Mouse (Mus musculus) forebrain, embryonic 16.5 days (tissue): Measurements from ENCODE around the gene Grm8. TPM values are rescaled to one million over a fixed set of nuclear protein-coding genes. Genes with fewer than 3 reads are reported as not detected.

Experiments used
- ATAC-seq: fragments of 200-750 bp; cut with Nextera tagmentation; 2 replicates; pipeline ENCODE4 v1.8.0; 2017; ENCODE audit warnings: mild to moderate bottlenecking, moderate library complexity
- H3K27ac ChIP-seq: fragments of 300-500 bp; sonication (generic); 2 replicates; pipeline ENCODE4 v1.5.1; 2014; ENCODE audit warnings: low read length, control low read depth
- H3K27me3 ChIP-seq: fragments of 300-500 bp; sonication (generic); replicated peaks from 2 replicates; pipeline ENCODE4 v1.6.1; 2014; ENCODE audit warnings: low read length; ENCODE audit not compliant: control insufficient read depth, insufficient read depth
- H3K36me3 ChIP-seq: fragments of 300-500 bp; sonication (generic); 2 replicates; pipeline ENCODE4 v1.6.1; 2014; ENCODE audit not compliant: control insufficient read depth, insufficient read depth
- H3K4me1 ChIP-seq: fragments of 300-500 bp; sonication (generic); replicated peaks from 2 replicates; pipeline ENCODE4 v1.6.1; 2014; ENCODE audit warnings: low read length; ENCODE audit not compliant: control insufficient read depth, insufficient read depth
- H3K4me2 ChIP-seq: fragments of 300-500 bp; sonication (generic); 2 replicates; pipeline ENCODE4 v1.6.1; 2014; ENCODE audit warnings: mild to moderate bottlenecking, low read length, control low read depth
- H3K4me3 ChIP-seq: fragments of 300-500 bp; sonication (generic); replicated peaks from 2 replicates; pipeline ENCODE4 v1.5.1; 2014; ENCODE audit warnings: mild to moderate bottlenecking, low read length, control low read depth
- H3K9ac ChIP-seq: fragments of 300-500 bp; sonication (generic); replicated peaks from 2 replicates; pipeline ENCODE4 v1.6.1; 2014; ENCODE audit warnings: low read depth, low read length, control low read depth
- H3K9me3 ChIP-seq: fragments of 300-500 bp; sonication (generic); 2 replicates; pipeline ENCODE4 v1.6.1; 2016; ENCODE audit warnings: low read length; ENCODE audit not compliant: control insufficient read depth
- WGBS: fragments of 180-500 bp; shearing (Covaris S2); extraction: QIAGEN DNeasy Blood & Tissue Kit; methylation state at CpG from one replicate; pipeline ENCODE4 v1.1.7; 2014; 5-methylcytosine and 5-hydroxymethylcytosine counted together
- polyA plus RNA-seq: library from polyadenylated mRNA; unstranded; fragments of >200 nt; fragmentation: Nextera tagmentation; extraction: Ambion mirVana; gene quantifications from 2 replicates; pipeline ENCODE4 v1.2.1, GENCODE M21; 2015

Gene Grm8
- polyA plus RNA-seq, 1 experiment from 2014 or later: 7.1 TPM

GRCm38 (mm10) chr6:28075534-28075933, 59.4 kb downstream of the Grm8 start:
- Histone ChIP-seq H3K4me2 (no peak overlapping the region), H3K27me3 (no peaks in the 10 kb centered on the region), H3K9ac (no peak overlapping the region), H3K4me3 (no peak overlapping the region), H3K4me1 (no peaks in the 10 kb centered on the region), H3K36me3 (no peaks in the 10 kb centered on the region), H3K27ac (no peak overlapping the region), H3K9me3 (no peaks in the 10 kb centered on the region)
- ATAC-seq: no peak
- WGBS: 84% methylated on average over 3 of the region's 3 CpGs

- no peak overlapping the region for H3K4me2 ChIP-seq
- no peaks in the 10 kb centered on the region for H3K4me1 ChIP-seq
- no peak for ATAC-seq
- H3K9ac ChIP-seq: no peak overlapping the region
- H3K36me3 ChIP-seq: no peaks in the 10 kb centered on the region
- no peak overlapping the region for H3K4me3 ChIP-seq
- H3K9me3 ChIP-seq: no peaks in the 10 kb centered on the region
- no peak overlapping the region for H3K27ac ChIP-seq
- WGBS: 59% methylated on average over 3 of the region's 3 CpGs
- no peaks in the 10 kb centered on the region for H3K27me3 ChIP-seq
These were observed 60.5 kb downstream of the Grm8 start for GRCm38 (mm10) chr6:28074470-28074869.

- 57% methylated on average over 2 of the region's 2 CpGs for WGBS
- Histone ChIP-seq H3K9ac (no peak overlapping the region), H3K9me3 (no peaks in the 10 kb centered on the region), H3K27me3 (no peaks in the 10 kb centered on the region), H3K27ac (no peak overlapping the region), H3K4me3 (no peak overlapping the region), H3K36me3 (no peaks in the 10 kb centered on the region), H3K4me1 (no peaks in the 10 kb centered on the region), H3K4me2 (no peak overlapping the region)
- no peak for ATAC-seq
These were observed 83.0 kb downstream of the Grm8 start for GRCm38 (mm10) chr6:28051966-28052365.

- no peaks in the 10 kb centered on the region for H3K36me3 ChIP-seq
- no peaks in the 10 kb centered on the region for H3K4me1 ChIP-seq
- H3K9ac ChIP-seq: no peak overlapping the region
- no peak overlapping the region for H3K27ac ChIP-seq
- H3K9me3 ChIP-seq: no peaks in the 10 kb centered on the region
- WGBS: 88% methylated on average over 3 of the region's 3 CpGs
- no peak for ATAC-seq
- no peak overlapping the region for H3K4me3 ChIP-seq
- H3K4me2 ChIP-seq: no peak overlapping the region
- H3K27me3 ChIP-seq: no peaks in the 10 kb centered on the region
These were observed 92.6 kb downstream of the Grm8 start for GRCm38 (mm10) chr6:28042339-28042738.

- Histone ChIP-seq H3K27ac (no peak overlapping the region), H3K27me3 (no peaks in the 10 kb centered on the region), H3K36me3 (no peaks in the 10 kb centered on the region), H3K4me3 (no peak overlapping the region), H3K4me2 (no peak overlapping the region), H3K9me3 (no peaks in the 10 kb centered on the region), H3K9ac (no peak overlapping the region), H3K4me1 (no peaks in the 10 kb centered on the region)
- 89% methylated on average over 1 of the region's 1 CpGs for WGBS
- no peak for ATAC-seq
These were observed 94.2 kb downstream of the Grm8 start for GRCm38 (mm10) chr6:28040815-28041214.

- no peak overlapping the region for H3K4me3 ChIP-seq
These were observed 103.0 kb downstream of the Grm8 start for GRCm38 (mm10) chr6:28032006-28032405.

GRCm38 (mm10) chr6:28017653-28018052, 117.3 kb downstream of the Grm8 start:
- ATAC-seq: no peak
- 71% methylated on average over 1 of the region's 1 CpGs for WGBS
- Histone ChIP-seq H3K4me3 (no peak overlapping the region), H3K27ac (no peak overlapping the region), H3K4me2 (no peak overlapping the region), H3K36me3 (no peaks in the 10 kb centered on the region), H3K27me3 (no peaks in the 10 kb centered on the region), H3K4me1 (no peaks in the 10 kb centered on the region), H3K9ac (no peak overlapping the region), H3K9me3 (no peaks in the 10 kb centered on the region)

More at GRCm38 (mm10) chr6:28032006-28032405, 103.0 kb downstream of the Grm8 start:
- no peak for ATAC-seq
- H3K9ac ChIP-seq: no peak overlapping the region
- H3K9me3 ChIP-seq: no peaks in the 10 kb centered on the region
- whole genome bisulfite sequencing: 95% methylated on average over 4 of the region's 4 CpGs
- H3K27me3 ChIP-seq: no peaks in the 10 kb centered on the region
- H3K4me1 ChIP-seq: no peaks in the 10 kb centered on the region
- no peaks in the 10 kb centered on the region for H3K36me3 ChIP-seq
- H3K4me2 ChIP-seq: no peak overlapping the region
- no peak overlapping the region for H3K27ac ChIP-seq

GRCm38 (mm10) chr6:28007001-28007400, 128.0 kb downstream of the Grm8 start:
- no peak overlapping the region for H3K4me3 ChIP-seq
- no peaks in the 10 kb centered on the region for H3K27me3 ChIP-seq
- H3K27ac ChIP-seq: no peak overlapping the region
- no peak for ATAC-seq
- 86% methylated on average over 3 of the region's 3 CpGs for WGBS
- H3K9ac ChIP-seq: no peak overlapping the region
- H3K36me3 ChIP-seq: no peaks in the 10 kb centered on the region
- H3K9me3 ChIP-seq: no peaks in the 10 kb centered on the region
- H3K4me2 ChIP-seq: no peak overlapping the region
- H3K4me1 ChIP-seq: no peaks in the 10 kb centered on the region

- no peak overlapping the region for H3K27ac ChIP-seq
- ATAC-seq: no peak
- H3K27me3 ChIP-seq: no peaks in the 10 kb centered on the region
- H3K4me3 ChIP-seq: no peak overlapping the region
- H3K4me1 ChIP-seq: no peaks in the 10 kb centered on the region
- H3K9me3 ChIP-seq: no peaks in the 10 kb centered on the region
- no peaks in the 10 kb centered on the region for H3K36me3 ChIP-seq
- no peak overlapping the region for H3K4me2 ChIP-seq
- 91% methylated on average over 2 of the region's 2 CpGs for WGBS
- H3K9ac ChIP-seq: no peak overlapping the region
These were observed 137.7 kb downstream of the Grm8 start for GRCm38 (mm10) chr6:27997250-27997649.

- Histone ChIP-seq H3K27me3 (no peaks in the 10 kb centered on the region; the same call in 1 of the 2 replicates), H3K27ac (no peak overlapping the region), H3K9ac (no peak overlapping the region), H3K4me1 (no peaks in the 10 kb centered on the region), H3K36me3 (no peaks in the 10 kb centered on the region), H3K9me3 (no peaks in the 10 kb centered on the region), H3K4me3 (no peak overlapping the region), H3K4me2 (no peak overlapping the region)
- WGBS: 48% methylated on average over 4 of the region's 4 CpGs
- ATAC-seq: no peak
These were observed 143.7 kb downstream of the Grm8 start for GRCm38 (mm10) chr6:27991241-27991640.
